Mouse (Mus musculus): ENCODE data around the gene Olfr331. TPM values are rescaled to one million over a fixed set of nuclear protein-coding genes. Genes with fewer than 3 reads are reported as not detected.

Gene Olfr331
- total and polyA plus RNA-seq, 2 experiments from 2014 or later = not detected

DNA sequence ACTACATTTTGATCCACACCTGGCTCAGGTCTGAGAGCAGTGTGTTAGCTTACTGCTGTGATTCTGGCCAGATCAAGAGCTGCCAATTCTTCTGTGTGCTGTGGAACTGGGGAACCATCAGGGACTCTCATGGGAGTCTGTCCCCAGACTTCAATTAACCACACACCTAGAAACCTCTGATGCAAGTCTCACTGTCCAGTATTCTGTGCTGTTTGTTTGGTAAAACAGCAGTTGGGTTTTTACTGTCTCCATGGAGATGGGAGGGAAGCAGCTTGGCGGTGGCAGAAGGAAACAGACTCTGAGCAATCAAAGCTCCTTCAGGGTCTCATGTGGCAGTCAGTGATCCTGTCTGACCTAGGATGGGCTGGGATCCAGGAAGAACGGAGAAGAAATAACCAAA, 9.9 kb downstream of the Olfr331 start, which contains the start of gene Olfr332:
Gene Olfr332, minus strand, starts transcription at position 101 of the 400 bp plus-strand sequence.
- WGBS = 81% methylated on average over 2 of the region's 2 CpGs
- H3K4me1 ChIP-seq (ENCODE audit: insufficient read depth) = no peaks in the 10 kb centered on the region
- H3K27me3 ChIP-seq (ENCODE audit: insufficient read depth, low read length) = no peaks in the 10 kb centered on the region
- no peaks in the 10 kb centered on the region for H3K9me3 ChIP-seq (ENCODE audit: low read length)
- H3K4me2 ChIP-seq (ENCODE audit: low read depth) = no peak within 1 kb of the TSS
- TF ChIP-seq CTCF (IDR thresholded peaks at IDR 0.05; ENCODE audit: low read depth) = no peak
- H3K9ac ChIP-seq = no peak within 1 kb of the TSS
- no peaks in the 10 kb centered on the region for H3K36me3 ChIP-seq (ENCODE audit: insufficient read depth)
- H3K27ac ChIP-seq (ENCODE audit: low read depth, low read length) = no peak within 1 kb of the TSS
- DNase-seq = no peak
- H3K4me3 ChIP-seq (ENCODE audit: low read depth, low read length) = no peak within 1 kb of the TSS
- no peak for ATAC-seq

- Histone ChIP-seq H3K27me3 (ENCODE audit: insufficient read depth, low read length) (no peaks in the 10 kb centered on the region), H3K9ac (no peak within 1 kb of the TSS), H3K4me3 (ENCODE audit: low read depth, low read length) (no peak within 1 kb of the TSS), H3K9me3 (ENCODE audit: low read length) (no peaks in the 10 kb centered on the region), H3K4me2 (ENCODE audit: low read depth) (no peak within 1 kb of the TSS), H3K36me3 (ENCODE audit: insufficient read depth) (no peaks in the 10 kb centered on the region), H3K27ac (ENCODE audit: low read depth, low read length) (no peak within 1 kb of the TSS), H3K4me1 (ENCODE audit: insufficient read depth) (no peaks in the 10 kb centered on the region)
- no peak for TF ChIP-seq CTCF (IDR thresholded peaks at IDR 0.05; ENCODE audit: low read depth)
- no peak for DNase-seq
- ATAC-seq = no peak
Observed at GRCm38 (mm10) chr11:58462170-58462569, 40.2 kb downstream of the Olfr331 start, which contains the start of gene Olfr30. Olfr30 (minus strand) TSS chr11:58462270.

GRCm38 (mm10) chr11:58453592-58453991, 48.8 kb downstream of the Olfr331 start:
- Histone ChIP-seq H3K27ac (ENCODE audit: low read depth, low read length) (no peak overlapping the region), H3K4me3 (ENCODE audit: low read depth, low read length) (no peak overlapping the region), H3K9me3 (ENCODE audit: low read length) (no peaks in the 10 kb centered on the region), H3K9ac (no peak overlapping the region), H3K4me1 (ENCODE audit: insufficient read depth) (no peaks in the 10 kb centered on the region), H3K27me3 (ENCODE audit: insufficient read depth, low read length) (no peaks in the 10 kb centered on the region), H3K36me3 (ENCODE audit: insufficient read depth) (no peaks in the 10 kb centered on the region), H3K4me2 (ENCODE audit: low read depth) (no peak overlapping the region)
- 72% methylated on average over 4 of the region's 4 CpGs for WGBS
- ATAC-seq = no peak
- no peak for TF ChIP-seq CTCF (IDR thresholded peaks at IDR 0.05; ENCODE audit: low read depth)
- no peak for DNase-seq

DNA sequence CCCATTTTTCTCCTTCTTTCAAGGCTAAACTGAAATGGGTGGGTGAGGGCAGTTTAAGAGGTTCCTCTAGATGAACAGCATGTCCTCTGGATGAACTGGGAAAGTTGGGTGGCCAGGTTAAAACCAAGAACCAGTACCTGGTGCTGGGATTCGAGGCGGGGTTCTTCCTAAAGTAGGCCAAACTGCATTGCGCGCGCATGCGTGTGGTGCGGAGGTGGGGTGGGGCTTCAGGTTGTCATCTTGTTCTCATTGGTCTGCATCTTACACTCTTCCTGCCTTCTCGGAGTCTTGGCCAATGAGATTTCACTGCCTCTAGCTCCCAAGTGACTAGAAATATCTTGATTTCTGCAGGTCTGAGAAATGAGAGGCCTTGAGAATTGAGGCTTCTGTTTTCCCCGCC, 49.6 kb downstream of the Olfr331 start, which contains the start of gene Lypd9:
Gene Lypd9, minus strand, starts transcription at position 165 of the 400 bp plus-strand sequence.
- no peak within 1 kb of the TSS for H3K4me2 ChIP-seq (ENCODE audit: low read depth)
- ATAC-seq = no peak
- 96% methylated on average over 9 of the region's 9 CpGs for WGBS
- no peaks in the 10 kb centered on the region for H3K4me1 ChIP-seq (ENCODE audit: insufficient read depth)
- H3K27me3 ChIP-seq (ENCODE audit: insufficient read depth, low read length) = no peaks in the 10 kb centered on the region
- H3K9ac ChIP-seq = no peak within 1 kb of the TSS
- no peak for TF ChIP-seq CTCF (IDR thresholded peaks at IDR 0.05; ENCODE audit: low read depth)
- DNase-seq = no peak
- H3K27ac ChIP-seq (ENCODE audit: low read depth, low read length) = no peak within 1 kb of the TSS
- no peaks in the 10 kb centered on the region for H3K36me3 ChIP-seq (ENCODE audit: insufficient read depth)
- no peak within 1 kb of the TSS for H3K4me3 ChIP-seq (ENCODE audit: low read depth, low read length)
- no peaks in the 10 kb centered on the region for H3K9me3 ChIP-seq (ENCODE audit: low read length)

Other genes starting within 250 kb of the Olfr331 start
- not detected in 2 replicates for gene 4930438A08Rik, start 227.8 kb downstream of the Olfr331 start, total RNA-seq (2014; rRNA removed)
- gene 4930438A08Rik, start 227.8 kb downstream of the Olfr331 start, polyA plus RNA-seq (2015; fragmentation: Nextera tagmentation; extraction: Ambion mirVana) = 0.10 TPM in 1 of 2 replicates, not detected in the other
- 25.6 and 30.0 TPM in 2 replicates for gene Zfp692, start 195.5 kb downstream of the Olfr331 start, total RNA-seq (2014; rRNA removed)
- gene Zfp692, start 195.5 kb downstream of the Olfr331 start, polyA plus RNA-seq (2015; fragmentation: Nextera tagmentation; extraction: Ambion mirVana) = 14.8 and 17.7 TPM in 2 replicates
- 41.5 and 41.7 TPM in 2 replicates for gene Zfp672, start 172.2 kb downstream of the Olfr331 start, total RNA-seq (2014; rRNA removed)
- gene Zfp672, start 172.2 kb downstream of the Olfr331 start, polyA plus RNA-seq (2015; fragmentation: Nextera tagmentation; extraction: Ambion mirVana) = 38.8 and 41.2 TPM in 2 replicates
- gene Sh3bp5l, start 171.8 kb downstream of the Olfr331 start, total RNA-seq (2014; rRNA removed) = 43.1 and 44.3 TPM in 2 replicates
- 35.8 and 44.9 TPM in 2 replicates for gene Sh3bp5l, start 171.8 kb downstream of the Olfr331 start, polyA plus RNA-seq (2015; fragmentation: Nextera tagmentation; extraction: Ambion mirVana)
- gene Lypd8, start 123.5 kb downstream of the Olfr331 start, total RNA-seq (2014; rRNA removed) = not detected in 2 replicates
- gene Lypd8, start 123.5 kb downstream of the Olfr331 start, polyA plus RNA-seq (2015; fragmentation: Nextera tagmentation; extraction: Ambion mirVana) = 0.13 TPM in 1 of 2 replicates, not detected in the other
- not detected in 2 replicates for gene 1810065E05Rik, start 81.5 kb downstream of the Olfr331 start, total RNA-seq (2014; rRNA removed)
- not detected in 2 replicates for gene 1810065E05Rik, start 81.5 kb downstream of the Olfr331 start, polyA plus RNA-seq (2015; fragmentation: Nextera tagmentation; extraction: Ambion mirVana)
- not detected in 2 replicates for gene Gm12253, start 70.0 kb downstream of the Olfr331 start, total RNA-seq (2014; rRNA removed)
- gene Gm12253, start 70.0 kb downstream of the Olfr331 start, polyA plus RNA-seq (2015; fragmentation: Nextera tagmentation; extraction: Ambion mirVana) = not detected in 2 replicates
- gene Lypd9, start 49.6 kb downstream of the Olfr331 start, total RNA-seq (2014; rRNA removed) = not detected in 2 replicates
- not detected in 2 replicates for gene Lypd9, start 49.6 kb downstream of the Olfr331 start, polyA plus RNA-seq (2015; fragmentation: Nextera tagmentation; extraction: Ambion mirVana)
- gene Olfr30, start 40.3 kb downstream of the Olfr331 start, total RNA-seq (2014; rRNA removed) = not detected in 2 replicates
- gene Olfr30, start 40.3 kb downstream of the Olfr331 start, polyA plus RNA-seq (2015; fragmentation: Nextera tagmentation; extraction: Ambion mirVana) = not detected in 2 replicates
- not detected in 2 replicates for gene Olfr332, start 10.0 kb downstream of the Olfr331 start, total RNA-seq (2014; rRNA removed)
- 0.29 TPM in 1 of 2 replicates, not detected in the other for gene Olfr332, start 10.0 kb downstream of the Olfr331 start, polyA plus RNA-seq (2015; fragmentation: Nextera tagmentation; extraction: Ambion mirVana)
- 0.24 TPM in 1 of 2 replicates, not detected in the other for gene Olfr330, start 32.3 kb upstream of the Olfr331 start, total RNA-seq (2014; rRNA removed)
- not detected in 2 replicates for gene Olfr330, start 32.3 kb upstream of the Olfr331 start, polyA plus RNA-seq (2015; fragmentation: Nextera tagmentation; extraction: Ambion mirVana)
- gene Olfr329-ps, start 43.9 kb upstream of the Olfr331 start, total RNA-seq (2014; rRNA removed) = not detected in 2 replicates
- not detected in 2 replicates for gene Olfr329-ps, start 43.9 kb upstream of the Olfr331 start, polyA plus RNA-seq (2015; fragmentation: Nextera tagmentation; extraction: Ambion mirVana)
- gene Olfr328, start 53.1 kb upstream of the Olfr331 start, total RNA-seq (2014; rRNA removed) = not detected in 2 replicates
- not detected in 2 replicates for gene Olfr328, start 53.1 kb upstream of the Olfr331 start, polyA plus RNA-seq (2015; fragmentation: Nextera tagmentation; extraction: Ambion mirVana)
- gene Olfr224, start 68.0 kb upstream of the Olfr331 start, total RNA-seq (2014; rRNA removed) = not detected in 2 replicates
- gene Olfr224, start 68.0 kb upstream of the Olfr331 start, polyA plus RNA-seq (2015; fragmentation: Nextera tagmentation; extraction: Ambion mirVana) = 0.10 TPM in 1 of 2 replicates, not detected in the other
- not detected in 2 replicates for gene Olfr325, start 75.2 kb upstream of the Olfr331 start, total RNA-seq (2014; rRNA removed)
- not detected in 2 replicates for gene Olfr325, start 75.2 kb upstream of the Olfr331 start, polyA plus RNA-seq (2015; fragmentation: Nextera tagmentation; extraction: Ambion mirVana)
- not detected in 2 replicates for gene Olfr324, start 92.5 kb upstream of the Olfr331 start, total RNA-seq (2014; rRNA removed)
- gene Olfr324, start 92.5 kb upstream of the Olfr331 start, polyA plus RNA-seq (2015; fragmentation: Nextera tagmentation; extraction: Ambion mirVana) = 0.13 TPM in 1 of 2 replicates, not detected in the other
- not detected in 2 replicates for gene 2210407C18Rik, start 113.5 kb upstream of the Olfr331 start, total RNA-seq (2014; rRNA removed)
- gene 2210407C18Rik, start 113.5 kb upstream of the Olfr331 start, polyA plus RNA-seq (2015; fragmentation: Nextera tagmentation; extraction: Ambion mirVana) = not detected in 2 replicates
- gene Olfr323, start 127.9 kb upstream of the Olfr331 start, total RNA-seq (2014; rRNA removed) = not detected in 2 replicates
- not detected in 2 replicates for gene Olfr323, start 127.9 kb upstream of the Olfr331 start, polyA plus RNA-seq (2015; fragmentation: Nextera tagmentation; extraction: Ambion mirVana)
- 0.15 TPM in 1 of 2 replicates, not detected in the other for gene Trim58, start 137.9 kb upstream of the Olfr331 start, total RNA-seq (2014; rRNA removed)
- gene Trim58, start 137.9 kb upstream of the Olfr331 start, polyA plus RNA-seq (2015; fragmentation: Nextera tagmentation; extraction: Ambion mirVana) = 0.06 and 0.19 TPM in 2 replicates
- gene Olfr322, start 156.2 kb upstream of the Olfr331 start, total RNA-seq (2014; rRNA removed) = not detected in 2 replicates
- gene Olfr322, start 156.2 kb upstream of the Olfr331 start, polyA plus RNA-seq (2015; fragmentation: Nextera tagmentation; extraction: Ambion mirVana) = not detected in 2 replicates
- gene Olfr320, start 178.5 kb upstream of the Olfr331 start, total RNA-seq (2014; rRNA removed) = not detected in 2 replicates
- not detected in 2 replicates for gene Olfr320, start 178.5 kb upstream of the Olfr331 start, polyA plus RNA-seq (2015; fragmentation: Nextera tagmentation; extraction: Ambion mirVana)
- not detected in 2 replicates for gene Olfr319, start 196.6 kb upstream of the Olfr331 start, total RNA-seq (2014; rRNA removed)
- gene Olfr319, start 196.6 kb upstream of the Olfr331 start, polyA plus RNA-seq (2015; fragmentation: Nextera tagmentation; extraction: Ambion mirVana) = not detected in 2 replicates
- not detected in 2 replicates for gene Olfr318, start 221.4 kb upstream of the Olfr331 start, total RNA-seq (2014; rRNA removed)
- not detected in 2 replicates for gene Olfr318, start 221.4 kb upstream of the Olfr331 start, polyA plus RNA-seq (2015; fragmentation: Nextera tagmentation; extraction: Ambion mirVana)
- 0.15 and 0.81 TPM in 2 replicates for gene Olfr317, start 236.6 kb upstream of the Olfr331 start, total RNA-seq (2014; rRNA removed)
- gene Olfr317, start 236.6 kb upstream of the Olfr331 start, polyA plus RNA-seq (2015; fragmentation: Nextera tagmentation; extraction: Ambion mirVana) = 0.12 and 0.13 TPM in 2 replicates